Mouse (Mus musculus): ENCODE results near the gene Arhgef18.

The Arhgef18 gene

DNA sequence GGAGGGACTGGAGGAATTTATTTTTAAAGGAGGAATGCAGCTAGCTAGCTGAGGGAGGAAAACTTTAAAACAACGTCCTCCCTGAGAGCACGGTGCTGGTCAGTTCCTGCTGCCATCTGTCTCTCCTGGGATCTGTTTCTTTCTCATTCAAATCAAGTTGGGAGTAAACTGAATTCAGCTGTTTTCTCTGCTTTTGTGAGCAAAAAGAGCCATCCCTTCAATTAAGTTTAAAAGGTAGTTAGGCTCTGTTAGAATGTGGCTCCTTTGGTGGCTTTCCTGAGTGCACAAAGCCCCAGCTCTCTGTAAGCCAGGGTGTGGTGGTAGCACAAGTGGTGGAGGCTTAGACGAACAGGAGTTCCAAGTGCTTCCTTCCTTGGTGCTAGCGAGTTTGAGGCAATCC lies 2.4 kb downstream of the Arhgef18 start:
- no peak for DNase-seq (ENCODE audit: low read depth)

DNA sequence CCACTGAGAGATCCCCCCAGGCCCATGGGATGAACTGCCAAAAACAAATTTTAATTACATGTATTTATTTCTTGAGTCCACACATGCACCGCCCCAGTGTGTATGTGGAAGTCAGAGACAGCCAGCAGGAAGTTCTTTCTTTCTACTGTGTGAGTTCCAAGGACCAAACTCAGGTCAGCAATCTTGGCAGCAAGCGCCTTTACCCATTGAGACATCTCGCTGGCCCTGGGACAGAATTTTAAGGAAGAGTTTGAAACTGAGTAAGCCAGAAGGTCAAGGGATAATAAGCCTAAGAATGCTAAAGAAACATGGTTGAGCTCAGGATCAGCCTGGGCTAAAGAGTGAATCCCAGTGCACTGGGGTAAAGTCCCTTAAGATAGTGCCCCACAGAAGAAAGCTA lies 4.8 kb downstream of the Arhgef18 start:
- DNase-seq (ENCODE audit: low read depth), result peak; percentile 73

DNA sequence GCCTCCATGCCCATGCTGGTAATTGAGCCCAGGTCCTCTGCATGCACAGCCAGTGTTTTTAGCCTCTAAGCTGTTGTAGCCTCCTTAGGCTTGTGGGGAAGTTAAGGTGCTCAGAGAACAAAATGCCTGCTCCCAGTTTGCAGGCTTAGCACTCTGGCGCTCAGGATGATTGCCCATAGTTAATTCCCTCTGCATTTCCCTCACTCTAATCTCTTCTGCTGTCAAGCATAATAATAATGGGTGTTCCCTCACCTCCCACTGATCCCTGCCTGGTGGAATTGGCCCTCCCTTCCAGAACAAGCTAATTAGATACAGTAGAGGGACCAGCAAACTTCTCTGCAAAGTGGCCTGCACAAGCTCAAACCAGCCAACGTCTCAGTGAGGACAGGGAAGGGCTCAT lies 7.7 kb downstream of the Arhgef18 start:
- no peak for DNase-seq (ENCODE audit: low read depth)

DNA sequence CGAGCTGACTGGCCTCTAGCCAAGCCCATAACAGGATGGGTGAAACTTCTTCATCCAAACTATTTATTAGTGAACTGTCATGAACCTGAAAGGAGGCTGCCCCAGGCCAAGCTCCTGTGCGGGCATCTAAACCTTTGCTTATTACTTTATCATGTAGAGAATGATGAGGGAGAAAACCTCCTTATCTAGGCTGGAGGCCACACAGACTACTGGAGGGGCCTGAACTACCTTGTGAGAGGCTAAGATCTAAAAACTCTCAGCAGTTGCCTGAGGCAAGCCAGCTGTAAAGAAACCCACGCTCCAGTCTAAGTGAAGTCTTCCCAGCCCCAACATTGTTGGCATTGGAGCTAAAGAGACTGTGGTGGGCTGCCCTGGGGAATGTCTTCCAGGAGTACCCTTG lies 14.6 kb downstream of the Arhgef18 start:
- DNase-seq (ENCODE audit: low read depth), result no peak

DNA sequence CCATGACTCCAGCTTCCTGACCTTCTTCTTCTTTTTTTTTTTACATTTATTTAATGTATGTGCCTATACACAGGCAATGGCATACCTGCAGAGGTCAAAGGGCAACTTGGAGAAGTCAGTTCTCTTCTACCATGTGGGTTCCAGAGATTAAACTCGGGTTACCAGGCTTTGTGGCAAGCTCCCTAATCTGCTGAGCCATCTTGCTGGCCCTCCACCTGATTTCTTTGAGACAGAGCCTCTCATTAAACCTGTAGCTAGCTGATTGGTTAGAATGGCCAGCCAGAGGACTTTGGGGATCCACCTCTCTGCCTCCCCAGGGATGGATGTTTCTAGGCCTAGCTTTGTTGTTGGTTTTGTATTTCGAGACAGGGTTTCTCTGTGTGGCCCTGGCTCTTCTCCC lies 18.3 kb downstream of the Arhgef18 start:
- no peak for DNase-seq (ENCODE audit: low read depth)

DNA sequence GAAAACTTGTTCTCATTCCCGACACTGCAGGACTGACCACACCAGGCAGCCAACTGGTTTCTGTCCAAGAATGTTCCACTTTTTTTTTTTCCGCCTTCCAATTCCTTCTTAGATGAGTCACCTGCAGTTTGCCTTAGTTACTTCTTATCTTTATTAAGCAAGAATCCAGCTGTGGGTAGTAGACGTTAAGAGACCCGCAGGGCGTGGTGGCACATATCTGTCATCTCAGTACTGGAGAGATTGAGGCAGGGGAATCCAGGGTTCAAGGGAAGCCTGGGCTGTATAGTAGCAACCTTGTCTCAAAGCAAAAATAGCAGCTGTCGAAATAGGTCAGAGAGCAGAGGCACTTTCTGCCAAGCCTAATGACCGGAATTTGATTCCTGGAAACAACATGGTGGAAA lies 19.1 kb downstream of the Arhgef18 start:
- DNase-seq (ENCODE audit: low read depth), result peak; percentile 87

DNA sequence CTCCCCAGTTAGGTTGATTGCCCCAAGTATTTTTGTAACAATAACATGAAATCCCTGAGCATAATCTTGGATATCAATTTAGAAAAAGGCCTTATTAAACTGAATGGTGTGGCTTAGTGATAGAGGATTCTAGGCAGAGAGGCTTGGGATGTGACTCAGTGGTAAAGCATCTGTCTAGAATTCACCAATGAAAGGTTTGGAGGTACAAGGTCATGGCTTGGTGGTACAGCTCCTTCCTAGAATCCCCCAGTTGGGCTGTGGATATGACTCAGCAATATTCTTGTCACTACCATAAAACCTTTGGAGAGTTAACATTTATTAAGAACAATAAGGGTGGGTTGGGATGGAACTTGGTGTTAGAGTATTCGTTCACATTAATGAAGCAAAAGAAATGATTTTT lies 20.0 kb downstream of the Arhgef18 start:
- no peak for DNase-seq (ENCODE audit: low read depth)

DNA sequence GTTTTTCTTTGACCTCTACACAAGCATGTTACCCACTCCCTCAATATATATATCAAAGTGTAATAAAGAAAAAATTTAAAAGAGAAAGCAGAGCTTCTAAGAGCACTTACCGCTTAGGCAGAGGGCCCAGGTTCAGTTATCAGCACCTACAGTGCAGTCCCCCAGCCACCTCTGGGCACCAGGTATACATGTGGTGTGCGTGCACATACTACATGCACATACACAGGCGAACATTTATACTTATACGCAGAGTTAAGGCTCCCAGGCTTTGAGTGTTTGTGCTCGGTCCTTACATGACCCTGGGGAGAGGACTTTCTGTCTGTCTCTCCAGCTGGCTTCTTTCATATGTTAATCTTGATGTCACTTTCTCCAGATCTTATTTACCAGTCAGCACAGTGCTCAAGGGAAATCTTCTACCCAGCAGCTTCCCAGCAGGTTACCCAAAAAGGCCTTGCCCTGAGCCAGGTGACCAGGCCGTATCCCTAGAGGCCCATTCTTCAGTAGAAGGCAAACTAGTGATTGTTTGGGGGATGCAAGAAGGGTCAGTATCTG lies 21.9 kb downstream of the Arhgef18 start:
- no peak for DNase-seq (ENCODE audit: low read depth)

DNA sequence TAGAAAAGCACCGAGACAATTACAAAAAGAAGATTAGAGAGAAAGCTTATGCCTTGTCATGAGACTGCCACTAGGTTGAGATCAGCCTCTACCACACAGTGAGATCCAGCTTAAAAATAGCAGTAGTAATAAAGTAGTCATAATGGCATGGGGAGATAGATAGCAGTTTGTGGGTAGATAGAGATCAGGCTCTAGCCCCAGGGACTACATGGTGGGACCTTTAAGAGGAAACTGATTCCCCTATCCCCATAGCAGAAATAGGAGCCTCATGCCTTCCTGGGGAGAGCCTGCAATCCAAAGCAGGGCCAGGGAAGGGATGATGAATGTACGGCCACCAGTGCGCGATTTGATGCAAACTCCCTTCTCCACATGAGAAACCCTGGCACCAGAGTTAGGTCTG lies 22.5 kb downstream of the Arhgef18 start:
- peak; percentile 44 for DNase-seq (ENCODE audit: low read depth)

DNA sequence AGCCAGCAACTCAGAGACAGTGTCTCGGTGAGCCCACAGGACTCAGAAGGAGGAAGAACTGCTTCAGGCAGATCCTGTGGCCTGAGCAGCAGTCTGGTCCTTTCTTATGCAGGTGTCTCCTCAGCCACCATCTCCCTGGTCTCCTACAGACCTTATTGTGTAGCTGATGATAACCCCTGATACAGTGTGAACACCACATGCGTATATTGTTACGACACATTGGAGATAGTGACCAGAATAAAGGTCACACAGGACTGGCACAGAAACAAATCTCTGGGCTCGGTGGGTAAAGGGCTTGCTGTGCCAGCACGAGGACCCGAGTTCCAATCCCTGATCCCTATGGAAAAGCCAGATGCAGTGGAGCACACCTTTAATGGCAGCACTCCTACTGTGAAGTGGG lies 22.9 kb downstream of the Arhgef18 start:
- DNase-seq (ENCODE audit: low read depth), result no peak

DNA sequence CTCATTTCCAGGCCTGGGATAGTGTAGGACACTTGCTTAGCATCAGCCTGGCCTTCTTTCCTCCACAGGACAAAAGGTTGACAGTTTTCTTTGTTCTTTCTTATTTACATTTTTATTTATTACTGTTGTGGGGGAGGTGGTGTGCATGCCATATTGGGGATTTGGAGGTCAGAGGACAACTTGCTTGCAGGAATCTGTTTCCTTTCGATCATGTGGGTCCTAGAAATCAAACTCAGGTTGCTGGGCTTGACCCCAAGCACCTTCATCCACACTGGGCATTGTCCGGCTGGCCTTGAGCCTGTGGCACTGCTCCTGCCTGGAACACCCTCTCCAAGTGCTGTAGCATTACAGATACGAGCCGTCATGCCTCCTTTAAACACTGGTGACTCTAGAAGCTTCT lies 24.0 kb downstream of the Arhgef18 start:
- no peak for DNase-seq (ENCODE audit: low read depth)

DNA sequence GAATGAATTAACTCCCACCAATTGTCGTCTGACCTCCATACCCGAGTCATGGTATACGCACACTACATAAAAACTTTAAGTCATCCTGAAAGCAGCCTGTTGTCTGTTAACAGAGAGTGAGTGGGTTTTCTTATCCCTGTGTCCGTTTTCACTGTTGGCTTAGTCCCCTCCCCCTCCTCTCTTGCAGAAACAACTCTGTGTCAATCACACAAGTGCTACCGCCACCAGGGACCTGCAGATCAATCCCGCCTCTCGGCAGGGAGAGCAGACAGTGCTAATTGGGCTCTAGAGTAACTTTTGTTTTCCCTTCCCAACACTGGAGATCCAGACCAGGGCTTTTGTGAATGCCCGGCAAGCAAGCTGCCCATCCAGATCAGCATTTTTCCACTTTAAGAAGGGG lies 24.6 kb downstream of the Arhgef18 start:
- peak; percentile 61 for DNase-seq (ENCODE audit: low read depth)

DNA sequence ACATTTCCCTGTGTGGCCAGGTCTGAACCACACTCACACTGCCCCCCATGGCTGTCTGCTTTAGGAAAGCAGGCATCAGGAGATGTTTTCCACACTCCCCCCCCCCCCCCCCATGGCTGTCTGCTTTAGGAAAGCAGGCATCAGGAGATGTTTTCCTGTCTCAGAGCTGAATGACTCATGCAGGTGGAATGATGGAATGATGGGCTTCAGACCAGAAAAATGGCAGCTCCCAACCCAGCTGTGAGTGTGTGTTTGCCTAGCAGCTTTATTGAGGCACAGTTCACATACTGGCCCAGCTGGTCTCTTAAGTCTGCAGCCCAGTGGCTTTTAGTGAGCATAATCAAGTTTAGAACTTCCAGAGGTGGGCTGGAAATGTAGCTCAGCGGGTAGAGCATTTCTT lies 25.3 kb downstream of the Arhgef18 start:
- DNase-seq (ENCODE audit: low read depth), result peak; percentile 95

DNA sequence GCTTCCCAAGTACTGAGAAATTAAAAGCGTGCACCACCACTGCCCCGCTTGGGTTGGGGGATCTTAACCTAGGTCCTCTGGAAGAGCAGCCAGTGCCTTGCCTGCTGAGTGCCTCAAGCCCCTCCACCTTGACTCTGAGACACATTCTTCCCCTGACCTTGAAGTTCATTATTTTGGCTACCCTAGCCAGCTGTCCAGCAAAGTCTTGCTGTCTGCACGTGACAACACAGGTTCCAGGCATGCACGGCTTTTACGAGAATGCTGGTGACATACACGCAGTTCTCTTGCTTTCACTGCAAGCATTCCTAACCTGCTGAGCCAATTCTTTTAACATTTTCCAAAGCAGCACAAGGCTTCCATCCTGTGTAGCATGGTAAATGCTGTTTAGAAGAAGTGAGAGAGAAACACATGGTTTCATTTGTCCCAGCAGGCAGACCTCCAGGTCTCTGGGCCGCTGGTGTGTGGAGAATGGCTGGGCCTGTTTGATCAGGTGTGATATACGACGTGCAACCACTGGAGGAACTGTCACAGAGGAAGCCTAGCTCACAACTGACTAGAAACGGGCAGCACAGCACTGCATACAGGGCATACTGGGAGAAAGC lies 27.4 kb downstream of the Arhgef18 start:
- no peak for DNase-seq (ENCODE audit: low read depth)

DNA sequence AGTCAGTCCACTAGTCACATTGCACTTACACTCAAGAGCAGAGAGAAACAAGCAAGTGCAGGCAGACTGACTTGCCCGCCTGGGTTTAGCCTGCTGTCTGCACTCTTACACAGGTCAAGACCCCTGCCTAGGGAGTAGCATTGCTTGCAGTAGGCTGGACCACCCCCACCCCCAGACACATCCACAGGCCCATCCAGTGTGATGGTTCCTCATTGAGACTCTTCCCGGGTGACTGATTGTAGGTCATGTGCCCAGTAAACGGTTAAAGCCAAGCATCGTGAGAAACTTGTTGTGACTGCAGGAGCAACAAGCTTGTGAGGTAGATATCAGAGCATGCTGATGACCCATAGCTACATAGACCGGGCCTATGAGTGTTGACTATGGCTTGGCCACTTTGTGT lies 28.7 kb downstream of the Arhgef18 start:
- no peak for DNase-seq (ENCODE audit: low read depth)

DNA sequence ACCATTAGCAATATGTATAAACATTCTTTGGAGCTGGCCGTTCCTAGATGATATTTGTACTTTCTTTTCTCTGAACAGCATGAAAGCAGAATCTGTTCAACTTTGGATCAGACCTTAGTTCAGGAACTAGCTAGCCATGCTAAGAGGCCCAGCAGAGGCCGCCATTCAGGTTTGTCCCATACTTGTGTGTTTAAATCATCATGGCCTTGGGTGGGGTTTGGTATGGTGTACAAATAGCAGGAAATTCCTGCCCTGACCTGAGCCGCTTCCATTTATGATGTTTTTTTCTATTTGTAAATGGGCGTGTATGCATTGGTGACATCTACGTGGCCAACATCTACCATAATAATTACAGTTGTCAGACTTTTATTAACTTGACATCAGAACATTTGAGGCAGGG lies 32.4 kb downstream of the Arhgef18 start:
- no peak for DNase-seq (ENCODE audit: low read depth)

DNA sequence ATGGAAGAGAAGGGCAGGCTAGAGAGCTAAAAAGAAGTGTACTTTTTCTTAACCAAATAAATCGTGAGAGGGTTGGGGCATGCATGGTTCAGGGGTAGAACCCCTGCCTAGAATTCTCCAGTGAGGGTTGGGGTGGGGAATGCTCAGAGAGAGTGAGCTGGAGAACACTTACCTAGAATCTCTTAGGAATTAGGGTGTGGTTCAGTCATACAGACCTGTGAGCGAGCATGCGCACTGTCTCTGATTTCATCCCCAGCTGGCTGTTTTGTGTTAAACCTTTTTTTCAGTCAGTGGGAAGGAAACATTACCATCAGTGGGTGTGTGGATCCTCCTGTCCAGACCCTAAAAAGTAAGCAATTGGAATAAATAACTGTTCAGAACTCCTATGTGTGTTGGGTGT lies 33.4 kb downstream of the Arhgef18 start:
- DNase-seq (ENCODE audit: low read depth), result no peak

DNA sequence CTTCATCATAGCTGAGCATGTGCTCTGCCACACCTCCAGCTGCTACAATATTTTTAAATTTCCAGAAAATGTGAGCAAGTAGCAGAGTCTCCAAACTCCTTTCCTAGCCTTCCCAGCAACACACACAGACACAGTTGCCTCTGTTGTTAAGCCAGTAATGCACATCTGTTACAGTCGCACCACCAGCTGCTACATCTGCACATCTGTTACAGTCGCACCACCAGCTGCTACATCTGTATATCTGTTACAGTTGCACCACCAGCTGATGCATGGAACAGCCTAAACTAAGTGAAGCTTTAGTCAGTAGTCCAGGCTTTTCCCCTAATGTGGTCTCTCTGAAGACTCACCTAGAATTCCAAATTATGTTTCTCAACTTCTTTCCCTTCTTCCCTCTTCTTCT lies 35.6 kb downstream of the Arhgef18 start:
- DNase-seq (ENCODE audit: low read depth), result peak; percentile 26

DNA sequence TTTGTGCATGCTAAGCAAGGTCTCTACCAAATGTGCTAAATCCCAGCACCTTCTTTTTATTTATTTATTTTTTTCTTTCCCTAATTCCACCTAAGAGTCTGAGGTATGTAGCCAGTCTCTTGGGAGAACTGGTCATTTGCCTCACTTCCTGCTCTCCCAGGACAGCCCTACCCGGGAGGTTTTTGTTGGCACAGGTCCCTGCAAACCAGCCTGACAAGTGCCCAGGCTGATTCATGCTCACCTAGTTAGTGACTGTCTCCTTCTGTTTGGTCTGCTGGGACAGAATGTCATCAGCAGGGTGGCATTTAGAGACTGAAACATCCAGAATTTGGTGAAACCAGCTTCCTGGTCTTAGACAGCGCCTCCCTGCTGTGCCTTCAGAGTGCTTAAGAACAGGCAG lies 37.2 kb downstream of the Arhgef18 start:
- peak; percentile 72 for DNase-seq (ENCODE audit: low read depth)

DNA sequence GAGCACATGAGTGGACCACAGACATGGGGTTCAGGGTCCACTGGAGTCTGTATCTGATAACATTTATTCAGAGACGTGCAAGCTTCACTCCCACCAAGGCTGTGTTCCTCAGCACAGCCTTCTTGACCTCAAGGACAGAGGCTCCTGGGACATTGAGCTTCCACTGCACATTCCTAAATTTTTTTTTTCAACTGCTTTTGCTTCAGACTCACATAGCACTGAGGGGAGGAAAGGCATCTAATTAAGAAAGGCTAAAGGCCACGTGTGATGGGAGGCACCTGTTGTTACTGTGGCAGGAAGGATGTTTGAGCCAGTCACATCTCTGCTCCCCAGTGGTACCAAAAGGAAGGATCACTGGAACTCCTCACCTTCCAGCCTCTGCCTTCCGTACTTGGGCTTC lies 38.3 kb downstream of the Arhgef18 start:
- no peak for DNase-seq (ENCODE audit: low read depth)

DNA sequence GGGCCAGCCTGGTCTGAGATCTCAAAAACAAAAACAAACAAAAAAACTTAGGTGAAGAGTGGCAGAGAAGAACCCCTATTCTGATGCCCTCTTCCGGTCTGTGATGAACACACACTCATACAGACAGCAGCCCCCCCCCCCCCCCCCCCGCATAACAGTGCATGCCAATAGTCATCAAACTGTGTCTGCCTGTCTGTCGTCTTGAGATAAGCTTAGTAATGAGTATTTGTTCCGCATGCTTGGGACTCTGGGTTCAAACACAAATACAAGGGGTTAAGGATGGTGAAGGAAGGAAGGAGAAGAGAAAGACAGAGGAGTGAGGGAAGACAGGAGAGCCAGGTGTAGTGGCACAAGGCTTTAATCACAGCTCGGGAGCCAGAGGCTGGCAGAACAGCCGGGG lies 43.7 kb downstream of the Arhgef18 start:
- DNase-seq (ENCODE audit: low read depth), result no peak

DNA sequence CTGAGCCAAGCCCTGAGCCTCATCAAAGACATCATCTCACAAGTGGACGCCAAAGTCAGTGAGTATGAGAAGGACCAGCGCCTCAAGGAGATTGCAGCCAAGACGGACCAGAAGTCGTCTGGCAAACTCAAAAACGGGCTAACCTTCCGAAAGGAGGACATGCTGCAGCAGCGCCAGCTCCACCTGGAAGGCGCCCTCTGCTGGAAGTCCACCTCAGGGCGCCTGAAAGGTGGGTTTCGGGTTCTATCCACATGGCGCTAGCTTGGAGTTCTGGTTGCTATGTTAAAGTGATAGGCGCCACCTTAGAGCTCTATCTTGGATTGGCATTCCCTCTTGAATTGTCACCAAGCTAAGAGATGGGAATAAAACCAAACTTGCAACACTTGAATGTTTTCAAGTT lies 46.7 kb downstream of the Arhgef18 start:
- peak; percentile 41 for DNase-seq (ENCODE audit: low read depth)

DNA sequence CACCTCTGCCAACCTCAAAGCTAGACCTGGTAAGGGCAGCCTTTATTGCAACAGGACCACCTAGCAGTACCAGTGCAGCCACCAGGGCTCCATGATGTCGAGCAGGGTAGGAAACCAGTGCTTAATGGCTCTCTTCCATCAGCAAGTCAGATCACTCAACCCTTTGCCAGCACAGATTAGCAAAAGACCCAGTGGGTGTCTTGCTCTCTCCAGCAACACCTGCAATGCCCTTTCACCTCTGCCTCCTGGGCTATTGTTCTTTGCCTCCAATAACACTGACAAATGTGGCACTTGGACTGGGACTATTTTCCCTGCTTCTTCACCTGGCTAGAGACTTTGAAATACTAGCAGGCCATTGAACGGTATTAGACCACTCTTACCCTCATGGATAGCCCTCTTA lies 56.4 kb downstream of the Arhgef18 start:
- no peak for DNase-seq (ENCODE audit: low read depth)

DNA sequence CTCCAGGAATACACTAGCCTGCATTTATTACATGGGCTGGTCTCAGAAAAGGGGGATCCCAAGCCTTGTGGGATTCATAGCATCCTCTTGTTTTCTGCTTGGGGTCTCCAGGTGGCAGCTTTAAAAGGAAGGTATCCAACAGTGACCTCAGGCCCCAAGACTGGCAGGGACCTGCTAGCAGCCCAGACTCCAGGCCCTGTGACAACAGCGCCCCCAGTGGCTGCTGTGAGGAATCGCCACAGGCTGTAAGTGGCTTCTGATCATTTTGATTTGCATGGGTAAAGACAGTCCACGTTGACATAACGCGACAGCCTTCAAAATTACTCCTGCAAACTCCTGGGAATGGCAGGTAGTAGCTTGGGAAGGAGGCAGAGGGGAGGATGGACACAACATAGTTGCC lies 57.9 kb downstream of the Arhgef18 start:
- DNase-seq (ENCODE audit: low read depth), result peak; percentile 81

DNA sequence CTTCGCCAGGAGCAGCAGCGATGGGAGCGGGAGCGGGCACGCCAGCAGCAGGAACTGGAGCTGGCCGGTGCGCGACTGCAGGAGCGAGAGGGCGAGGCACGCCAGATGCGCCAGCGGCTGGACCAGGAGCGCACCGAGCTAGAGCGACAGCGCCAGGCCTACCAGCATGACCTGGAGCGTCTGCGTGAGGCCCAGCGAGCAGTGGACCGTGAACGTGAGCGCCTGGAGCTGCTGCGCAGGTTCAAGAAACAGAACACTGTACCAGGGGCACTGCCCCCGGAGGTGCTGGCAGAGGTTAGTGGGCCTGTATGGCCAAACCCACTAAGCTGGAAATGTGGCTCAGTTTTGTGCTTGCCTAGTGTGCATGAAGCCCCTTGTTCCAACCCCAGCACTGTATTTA lies 59.2 kb downstream of the Arhgef18 start:
- no peak for DNase-seq (ENCODE audit: low read depth)

All from NIH3T3 (cell line).